ENCODE assay signal across 8 mouse cellular contexts in the genomic region with DNA sequence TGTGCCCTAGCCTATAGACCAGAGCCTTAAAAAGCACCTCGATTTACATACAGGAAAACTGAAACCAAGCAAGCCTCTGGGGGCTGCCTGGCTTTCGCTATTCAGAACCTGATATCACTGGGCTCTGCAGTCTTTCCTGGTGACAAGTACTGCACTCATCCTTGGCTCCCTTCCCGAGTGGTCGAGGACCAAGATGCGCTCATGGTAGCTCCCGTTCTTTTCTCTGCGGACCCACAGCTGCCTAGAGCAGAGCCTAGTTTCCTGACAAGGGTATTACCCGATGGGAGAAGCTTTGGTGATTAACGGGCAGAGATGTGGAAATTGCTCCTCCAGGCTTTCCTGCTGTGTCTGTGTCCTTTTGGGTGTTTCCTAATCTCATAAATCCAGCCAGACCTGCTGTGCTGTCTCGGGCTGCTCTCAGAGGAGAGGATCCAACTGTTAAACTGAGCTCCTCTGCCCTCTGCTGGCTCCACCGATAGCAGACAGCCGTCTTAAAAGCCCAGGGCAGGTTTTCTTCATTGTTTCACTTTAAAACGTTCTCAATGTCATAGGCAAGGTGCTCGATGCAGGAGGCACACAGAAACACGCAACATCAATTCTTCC. TPM values are rescaled to one million over a fixed set of nuclear protein-coding genes. Genes with fewer than 3 reads are reported as not detected.
DNase-seq lines count a peak whose midpoint lies in the region; ATAC-seq and TF ChIP-seq lines count a peak whose summit lies in the region.

No protein-coding gene starts in this region.

- ATAC-seq in activated CD4-positive, CD25-positive, alpha-beta regulatory T cell, adult 4 months: peak; percentile 66
- peak; percentile 90 for ATAC-seq in hindbrain, embryonic 16.5 days

- peak overlapping the region; percentile 53 for H3K4me2 ChIP-seq in hindbrain, embryonic 16.5 days (ENCODE audit: low read length)

- H3K9ac ChIP-seq in hindbrain, embryonic 16.5 days (ENCODE audit: low read depth, low read length): peak overlapping the region; percentile 43

- intact Hi-C loops in gastrocnemius, adult 2 months (cut with DNase I): loop anchor here (2.0 kb wide), 1 partner anchor 55 kb away; no protein-coding TSS in a partner anchor

- no peaks in the 10 kb centered on the region for H3K27me3 ChIP-seq in hindbrain, embryonic 16.5 days (replicated peaks; ENCODE audit: control insufficient read depth, insufficient read depth, low read length)

- no peaks in the 10 kb centered on the region for H3K36me3 ChIP-seq in hindbrain, embryonic 16.5 days (ENCODE audit: control insufficient read depth, insufficient read depth, low read length)

- peak overlapping the region; percentile 54 for H3K4me3 ChIP-seq in gastrocnemius, adult 2 months
- peak overlapping the region; percentile 17 for H3K4me3 ChIP-seq in hindbrain, embryonic 16.5 days (ENCODE audit: low read length)

- peak; percentile 73 for TF ChIP-seq CTCF in gastrocnemius, adult 2 months (IDR thresholded peaks at IDR 0.05)

- peak; percentile 49 to 71 for DNase-seq in cerebellum, postnatal 4 days (ENCODE audit: low spot score in 2 of 2)
- DNase-seq in gastrocnemius, adult 2 months: peak; percentile 75
- DNase-seq in left cerebral cortex, adult 11 months (ENCODE audit: low spot score): peak; percentile 72
- DNase-seq in lung, postnatal 25 days (ENCODE audit: low spot score): peak; percentile 68
- DNase-seq in retina, adult 2 months (ENCODE audit: low read depth, low spot score): peak; percentile 36
- DNase-seq in thymus, postnatal 36 days: peak; percentile 58

- WGBS in hindbrain, embryonic 16.5 days: 8% methylated on average over 15 of the region's 15 CpGs

- H3K27ac ChIP-seq in gastrocnemius, adult 2 months: no peak overlapping the region
- no peak overlapping the region for H3K27ac ChIP-seq in hindbrain, embryonic 16.5 days (ENCODE audit: low read depth, low read length)

- H3K9me3 ChIP-seq in hindbrain, embryonic 16.5 days (ENCODE audit: control insufficient read depth, low read length): no peaks in the 10 kb centered on the region

- peaks cover 3% of the 10 kb centered on the region for H3K4me1 ChIP-seq in hindbrain, embryonic 16.5 days (ENCODE audit: control insufficient read depth, insufficient read depth, low read depth, low read length)

RNA-seq across cellular contexts. Expression of gene Sst, which starts 7.3 kb away (rescaled TPM):
- polyA plus RNA-seq in activated CD4-positive, CD25-positive, alpha-beta regulatory T cell, adult 4 months (2017; shearing (Covaris generic)): not detected
- not detected for total RNA-seq in gastrocnemius, adult 2 months (2021)
- 295 and 377 TPM in 2 replicates for polyA plus RNA-seq in hindbrain, embryonic 16.5 days (2015; fragmentation: Nextera tagmentation; extraction: Ambion mirVana)

RNA-seq across cellular contexts. Expression of gene Rtp2, which starts 34.1 kb away (rescaled TPM):
- polyA plus RNA-seq in activated CD4-positive, CD25-positive, alpha-beta regulatory T cell, adult 4 months (2017; shearing (Covaris generic)): not detected
- total RNA-seq in gastrocnemius, adult 2 months (2021): not detected
- 0.12 TPM in 1 of 2 replicates, not detected in the other for polyA plus RNA-seq in hindbrain, embryonic 16.5 days (2015; fragmentation: Nextera tagmentation; extraction: Ambion mirVana)

Comparison
In these comparisons a context has a peak if more than half of its experiments do, and no peak if none do; other contexts are left out.
1. RNA of gene Sst, which starts 7.3 kb away (polyA plus RNA-seq): 295 to 377 TPM in hindbrain, embryonic 16.5 days; not detected in activated CD4-positive, CD25-positive, alpha-beta regulatory T cell, adult 4 months; every median in the first group is over 100 times any median in the second.
2. Peak in every context shown above with its lines, with median percentiles within 50 percentile points of each other: DNase-seq.